Mouse (Mus musculus) liver, embryonic 14.5 days (tissue): ENCODE data around the gene Ccdc190. TPM values are rescaled to one million over a fixed set of nuclear protein-coding genes. Genes with fewer than 3 reads are reported as not detected.

Experiments used
- ATAC-seq: fragments of 200-750 bp; cut with Nextera tagmentation; 2 replicates; pipeline ENCODE4 v1.8.0; 2017; ENCODE audit warnings: moderate number of reproducible peaks, mild to moderate bottlenecking, moderate library complexity; ENCODE audit not compliant: insufficient read depth
- DNase-seq, 3 experiments: peaks; one replicate each; pipeline ENCODE4 v3.0.0-alpha.2; 2012 to 2013; ENCODE audit warnings: low read depth in 3 of 3, low spot score in 3 of 3
- H3K27ac ChIP-seq: fragments of 300-500 bp; sonication (generic); 2 replicates; pipeline ENCODE4 v1.5.1; 2014; ENCODE audit warnings: moderate library complexity, mild to moderate bottlenecking, control low read depth, inconsistent platforms
- H3K27me3 ChIP-seq: fragments of 300-500 bp; sonication (generic); 2 replicates; pipeline ENCODE4 v1.6.1; 2014; ENCODE audit warnings: mild to moderate bottlenecking, low read length, moderate library complexity; ENCODE audit not compliant: control insufficient read depth, insufficient read depth
- H3K36me3 ChIP-seq: fragments of 300-500 bp; sonication (generic); replicated peaks from 2 replicates; pipeline ENCODE4 v1.6.1; 2014; ENCODE audit warnings: low read depth; ENCODE audit not compliant: control insufficient read depth, insufficient read depth
- H3K4me1 ChIP-seq, 2 experiments: fragments of 200-500 bp in 1 of 2; fragments of 300-500 bp in 1 of 2; sonication (generic) in 1 of 2; replicated peaks; 2 replicates each; pipeline ENCODE4 v1.6.1; 2012 to 2014; ENCODE audit warnings: antibody characterized with exemption in 1 of 2, inconsistent platforms in 1 of 2, low read length in 1 of 2; ENCODE audit not compliant: control insufficient read depth in 2 of 2, insufficient read depth in 2 of 2
- H3K4me2 ChIP-seq: fragments of 300-500 bp; sonication (generic); 2 replicates; pipeline ENCODE4 v1.6.1; 2014; ENCODE audit warnings: low read depth, mild to moderate bottlenecking, control low read depth, moderate library complexity
- H3K4me3 ChIP-seq, 2 experiments: fragments of 200-500 bp in 1 of 2; fragments of 300-500 bp in 1 of 2; sonication (generic) in 1 of 2; 2 replicates each; pipeline ENCODE4 v1.5.1; 2012 to 2014; ENCODE audit warnings: low read depth in 2 of 2, low read length in 2 of 2, mild to moderate bottlenecking in 2 of 2, control low read depth in 1 of 2, inconsistent platforms in 1 of 2, moderate library complexity in 1 of 2; ENCODE audit not compliant: insufficient read depth in 1 of 2
- H3K9ac ChIP-seq: fragments of 300-500 bp; sonication (generic); replicated peaks from 2 replicates; pipeline ENCODE4 v1.6.1; 2014; ENCODE audit warnings: mild to moderate bottlenecking, control low read depth, moderate library complexity
- H3K9me3 ChIP-seq: fragments of 300-500 bp; sonication (generic); 2 replicates; pipeline ENCODE4 v1.6.1; 2016; ENCODE audit warnings: low read length, mixed read lengths; ENCODE audit not compliant: control insufficient read depth
- CTCF ChIP-seq: IDR thresholded peaks from 2 replicates; pipeline ENCODE4 v1.5.1; 2016; ENCODE audit warnings: antibody characterized with exemption, low read depth, control low read depth
- EP300 ChIP-seq: IDR thresholded peaks from 2 replicates; pipeline ENCODE4 v1.6.1; 2016; ENCODE audit warnings: antibody characterized with exemption, low read depth
- WGBS: fragments of 180-500 bp; shearing (Covaris S2); extraction: QIAGEN DNeasy Blood & Tissue Kit; methylation state at CpG from one replicate; pipeline ENCODE4 v1.1.7; 2014; ENCODE audit not compliant: insufficient replicate concordance; 5-methylcytosine and 5-hydroxymethylcytosine counted together
- polyA plus RNA-seq, 2 experiments: library from polyadenylated mRNA; depleted of rRNA in 1 of 2; stranded (reverse) in 1 of 2; unstranded in 1 of 2; fragments of >200 nt; fragmentation: Nextera tagmentation in 1 of 2; extraction: Ambion mirVana in 1 of 2; gene quantifications; 2 replicates each; pipeline versions ENCODE4 v1.2.1 to v1.2.3; 2012 to 2014

The Ccdc190 gene
- polyA plus RNA-seq, 2 experiments = not detected

DNA sequence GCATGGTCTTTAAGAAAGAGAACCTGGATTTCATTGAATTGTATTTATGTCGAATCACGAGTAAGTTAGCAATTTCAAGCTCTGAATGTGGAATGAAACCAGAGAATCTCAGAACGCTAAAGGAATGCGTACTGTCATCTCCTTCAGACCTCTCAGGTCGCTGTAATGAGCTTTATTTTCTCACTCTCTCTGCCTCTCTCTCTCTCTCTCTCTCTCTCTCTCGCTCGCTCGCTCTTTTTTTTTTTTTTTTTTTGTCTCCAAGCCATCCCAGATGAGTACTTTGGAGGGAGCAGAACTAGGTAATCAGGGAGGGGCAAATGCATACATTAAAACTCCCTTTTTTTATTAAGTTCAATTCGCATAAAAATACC, 41.1 kb downstream of the Ccdc190 start:
- Histone ChIP-seq H3K27me3 (no peaks in the 10 kb centered on the region), H3K9me3 (no peaks in the 10 kb centered on the region)
- no peak for DNase-seq

DNA sequence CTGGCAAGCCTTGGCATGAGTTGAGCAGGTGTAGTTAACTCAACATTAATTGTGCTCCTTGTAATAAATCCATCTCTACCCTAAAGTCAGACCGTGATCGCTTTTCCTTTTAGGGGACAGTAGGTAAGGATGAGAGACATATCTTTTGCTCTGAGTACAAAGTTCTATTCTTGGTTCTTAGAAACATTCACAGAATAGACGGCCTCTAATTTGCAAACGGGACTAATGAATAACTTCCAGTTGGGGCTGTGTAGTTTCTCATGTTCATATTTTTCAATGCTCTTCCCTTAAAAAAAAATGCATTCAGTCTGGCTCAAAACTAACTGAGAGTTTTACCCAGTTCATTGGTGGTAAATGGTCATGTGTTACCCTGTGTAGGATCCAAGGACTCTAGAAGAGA, 42.5 kb downstream of the Ccdc190 start:
- TF ChIP-seq CTCF = no peak
- no peak for TF ChIP-seq EP300
- DNase-seq (no peak), ATAC-seq (no peak)
- Histone ChIP-seq H3K9me3 (no peaks in the 10 kb centered on the region), H3K9ac (no peak overlapping the region), H3K27me3 (no peaks in the 10 kb centered on the region), H3K27ac (no peak overlapping the region), H3K4me3 (no peak overlapping the region), H3K36me3 (no peaks in the 10 kb centered on the region), H3K4me2 (no peak overlapping the region), H3K4me1 (peaks cover 3 to 9% of the 10 kb centered on the region in 2 experiments; a peak in 2 of 4 replicates)
- 75% methylated on average over 4 of the region's 4 CpGs for WGBS

More for the DNA sequence above, 41.1 kb downstream of the Ccdc190 start:
- peak; percentile 43 for ATAC-seq
- WGBS = 1% methylated on average over 9 of the region's 9 CpGs
- peaks cover 3 to 9% of the 10 kb centered on the region in 2 experiments; a peak in 2 of 4 replicates for H3K4me1 ChIP-seq
- peak overlapping the region; percentile 77 for H3K4me2 ChIP-seq
- peak overlapping the region; percentile 60 for H3K4me3 ChIP-seq
- peak overlapping the region; percentile 64 for H3K9ac ChIP-seq
- no peaks in the 10 kb centered on the region for H3K36me3 ChIP-seq
- H3K27ac ChIP-seq = peak overlapping the region; percentile 9
- no peak for TF ChIP-seq CTCF
- TF ChIP-seq EP300 = no peak

DNA sequence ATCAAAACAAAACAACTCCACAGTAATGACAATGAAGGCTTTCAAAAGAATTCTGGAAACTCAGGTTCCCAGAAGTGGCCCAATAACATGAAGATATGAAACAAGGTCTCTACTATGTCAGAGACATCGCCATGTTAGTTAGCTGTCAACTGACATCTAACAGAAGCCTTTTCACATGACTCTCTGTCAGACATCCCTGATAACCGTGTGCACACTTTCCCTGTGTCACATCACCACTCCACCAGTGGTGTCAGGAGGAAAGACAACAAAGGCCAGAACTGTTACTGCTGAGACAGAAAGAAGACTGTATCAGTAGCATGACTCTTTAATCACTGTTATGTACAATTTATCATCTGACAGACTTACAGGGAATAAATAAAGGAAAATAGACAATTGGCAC, 43.5 kb downstream of the Ccdc190 start:
- DNase-seq (no peak), ATAC-seq (no peak)
- no peak for TF ChIP-seq EP300
- TF ChIP-seq CTCF = no peak
- H3K36me3 ChIP-seq = no peaks in the 10 kb centered on the region
- no peaks in the 10 kb centered on the region for H3K27me3 ChIP-seq
- no peak overlapping the region for H3K4me3 ChIP-seq
- H3K4me1 ChIP-seq = peaks cover 3 to 9% of the 10 kb centered on the region in 2 experiments; a peak in 2 of 4 replicates
- whole genome bisulfite sequencing = 45% methylated on average over 2 of the region's 2 CpGs
- H3K9ac ChIP-seq = no peak overlapping the region
- no peak overlapping the region for H3K27ac ChIP-seq
- no peaks in the 10 kb centered on the region for H3K9me3 ChIP-seq
- no peak overlapping the region for H3K4me2 ChIP-seq

- H3K9ac ChIP-seq = no peak overlapping the region
- TF ChIP-seq EP300 (no peak), CTCF (no peak)
- no peak overlapping the region for H3K4me2 ChIP-seq
- H3K36me3 ChIP-seq = no peaks in the 10 kb centered on the region
- no peaks in the 10 kb centered on the region for H3K9me3 ChIP-seq
- ATAC-seq (no peak), DNase-seq (no peak)
- no peak overlapping the region for H3K27ac ChIP-seq
- no peaks in the 10 kb centered on the region for H3K4me1 ChIP-seq
- H3K4me3 ChIP-seq = no peak overlapping the region
- H3K27me3 ChIP-seq = no peaks in the 10 kb centered on the region
- WGBS = 60% methylated on average over 4 of the region's 4 CpGs
These were observed 49.2 kb downstream of the Ccdc190 start for GRCm38 (mm10) chr1:169977621-169978020.

Other genes starting within 250 kb of the Ccdc190 start
- 0.04 TPM in 2 replicates for gene Rgs4, start 181.0 kb upstream of the Ccdc190 start, polyA plus RNA-seq (2012; rRNA removed)
- 0.06 TPM in 1 of 2 replicates, not detected in the other for gene Rgs4, start 181.0 kb upstream of the Ccdc190 start, polyA plus RNA-seq (2014; fragmentation: Nextera tagmentation; extraction: Ambion mirVana)
- gene Hsd17b7, start 40.6 kb downstream of the Ccdc190 start, polyA plus RNA-seq (2012; rRNA removed) = 5.5 and 5.6 TPM in 2 replicates
- 10.1 and 11.0 TPM in 2 replicates for gene Hsd17b7, start 40.6 kb downstream of the Ccdc190 start, polyA plus RNA-seq (2014; fragmentation: Nextera tagmentation; extraction: Ambion mirVana)
- 0.40 and 0.47 TPM in 2 replicates for gene Ddr2, start 182.1 kb downstream of the Ccdc190 start, polyA plus RNA-seq (2012; rRNA removed)
- gene Ddr2, start 182.1 kb downstream of the Ccdc190 start, polyA plus RNA-seq (2014; fragmentation: Nextera tagmentation; extraction: Ambion mirVana) = 0.72 and 0.86 TPM in 2 replicates
- gene Uap1, start 246.3 kb downstream of the Ccdc190 start, polyA plus RNA-seq (2012; rRNA removed) = 10.6 and 15.6 TPM in 2 replicates
- 32.1 and 34.9 TPM in 2 replicates for gene Uap1, start 246.3 kb downstream of the Ccdc190 start, polyA plus RNA-seq (2014; fragmentation: Nextera tagmentation; extraction: Ambion mirVana)